Mouse (Mus musculus) MEL (cell line): ENCODE results near the gene Lingo1.

Experiments
- CHD1 ChIP-seq: IDR thresholded peaks from 2 replicates; pipeline ENCODE4 v1.6.1; 2012; ENCODE audit warnings: low read depth, mild to moderate bottlenecking, inconsistent platforms, low read length, improper control_type of control experiment
- CTCF ChIP-seq, 3 experiments: IDR thresholded peaks in 2 of 3; conservative IDR thresholded peaks in 1 of 3; 2 replicates each; pipeline ENCODE4 v1.5.1; 2011 to 2012; ENCODE audit warnings: low read length in 3 of 3, low read depth in 2 of 3, mild to moderate bottlenecking in 2 of 3, improper control_type of control experiment in 1 of 3, inconsistent platforms in 1 of 3, mixed read lengths in 1 of 3, moderate library complexity in 1 of 3; ENCODE audit not compliant: control insufficient read depth in 1 of 3, insufficient read depth in 1 of 3, poor library complexity in 1 of 3, severe bottlenecking in 1 of 3
- E2F4 ChIP-seq: IDR thresholded peaks from 2 replicates; pipeline ENCODE4 v1.6.1; 2011; ENCODE audit warnings: low read depth, low read length, improper control_type of control experiment, borderline replicate concordance
- GATA1 ChIP-seq: IDR thresholded peaks from 2 replicates; pipeline ENCODE4 v1.6.1; 2011; ENCODE audit warnings: low read depth, low read length, improper control_type of control experiment
- NELFE ChIP-seq: IDR thresholded peaks from 2 replicates; pipeline ENCODE4 v1.6.1; 2011; ENCODE audit warnings: low read depth, low read length, improper control_type of control experiment
- POLR2A ChIP-seq, 2 experiments: IDR thresholded peaks; 2 replicates each; pipeline ENCODE4 v1.6.1; 2011 to 2012; ENCODE audit warnings: low read length in 2 of 2, mild to moderate bottlenecking in 2 of 2, control low read depth in 1 of 2, improper control_type of control experiment in 1 of 2, low read depth in 1 of 2, moderate library complexity in 1 of 2; ENCODE audit not compliant: control insufficient read depth in 1 of 2, insufficient read depth in 1 of 2, poor library complexity in 1 of 2
- POLR2AphosphoS5 ChIP-seq: IDR thresholded peaks from 2 replicates; pipeline ENCODE4 v1.6.1; 2012; ENCODE audit warnings: low read depth, borderline replicate concordance, mild to moderate bottlenecking, inconsistent platforms, low read length, moderate library complexity, mixed read lengths
- SIN3A ChIP-seq: IDR thresholded peaks from 2 replicates; pipeline ENCODE4 v1.6.1; 2012; ENCODE audit warnings: low read length, improper control_type of control experiment, inconsistent platforms
- ZKSCAN1 ChIP-seq: IDR thresholded peaks from 2 replicates; pipeline ENCODE4 v1.6.1; 2012; ENCODE audit warnings: low read depth, mild to moderate bottlenecking, inconsistent platforms, low read length, improper control_type of control experiment, moderate library complexity
- ZNF384 ChIP-seq: IDR thresholded peaks from 2 replicates; pipeline ENCODE4 v1.6.1; 2012; ENCODE audit warnings: low read depth, mild to moderate bottlenecking, inconsistent platforms, low read length, improper control_type of control experiment

DNA sequence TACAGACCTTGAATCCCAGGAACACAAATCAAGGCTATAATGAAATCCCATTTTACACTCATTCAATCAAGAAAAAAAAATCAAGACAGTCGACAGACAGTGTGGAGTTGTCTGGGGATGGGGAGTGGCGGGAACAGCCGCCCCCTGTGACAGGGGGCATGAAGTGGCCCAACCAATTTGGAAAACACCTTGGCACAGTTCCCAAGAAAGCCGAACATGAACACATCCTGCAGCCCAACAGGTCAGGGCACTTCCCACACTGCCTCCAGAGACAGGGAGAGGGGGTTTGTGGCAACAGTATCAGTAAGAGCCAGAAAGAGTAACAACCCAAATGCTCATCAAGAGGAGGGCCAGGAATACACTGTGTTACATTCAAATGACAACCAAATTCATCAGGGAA is 165.3 kb downstream of the Lingo1 start:
- TF ChIP-seq CTCF (IDR thresholded peaks at IDR 0.05 in 2 of 3, conservative IDR thresholded peaks at IDR 0.05 in 1 of 3; ENCODE audit: control insufficient read depth in 1 of 3, insufficient read depth in 1 of 3, low read depth in 2 of 3, low read length in 3 of 3, poor library complexity in 1 of 3, severe bottlenecking in 1 of 3), result no peak
- no peak for TF ChIP-seq SIN3A
- TF ChIP-seq ZNF384, result no peak
- TF ChIP-seq CHD1, result no peak
- no peak for TF ChIP-seq POLR2A (IDR thresholded peaks at IDR 0.05; ENCODE audit: control insufficient read depth in 1 of 2, insufficient read depth in 1 of 2, low read depth in 1 of 2, low read length in 2 of 2, poor library complexity in 1 of 2)
- no peak for TF ChIP-seq E2F4
- no peak for TF ChIP-seq NELFE
- no peak for TF ChIP-seq ZKSCAN1
- TF ChIP-seq GATA1, result no peak
- no peak for TF ChIP-seq POLR2AphosphoS5
